Mouse (Mus musculus): ENCODE results near the gene Snhg11.
"Not testable (repeated sequence)": the region's sequence is repeated elsewhere in the genome, so short reads cannot be mapped to it uniquely, and the experiment has no call there.

Gene Snhg11

GRCm38 (mm10) chr2:158369474-158370172 lies 5.8 kb upstream of the Snhg11 start:
- DNase-seq (ENCODE audit: low spot score): no peak

GRCm38 (mm10) chr2:158370173-158370550 lies 5.3 kb upstream of the Snhg11 start:
- no peak for DNase-seq (ENCODE audit: low spot score)

- DNase-seq (ENCODE audit: low spot score): peak; percentile 44
These were observed 2.4 kb upstream of the Snhg11 start for GRCm38 (mm10) chr2:158373061-158373460.

GRCm38 (mm10) chr2:158373516-158373915 lies 1.9 kb upstream of the Snhg11 start:
- DNase-seq (ENCODE audit: low spot score): no peak

GRCm38 (mm10) chr2:158376123-158376687 lies 767 bp downstream of the Snhg11 start:
- DNase-seq (ENCODE audit: low spot score): no peak

GRCm38 (mm10) chr2:158376798-158377197 lies 1.4 kb downstream of the Snhg11 start:
- no peak for DNase-seq (ENCODE audit: low spot score)

GRCm38 (mm10) chr2:158377811-158378210 lies 2.4 kb downstream of the Snhg11 start:
- DNase-seq (ENCODE audit: low spot score): no peak

GRCm38 (mm10) chr2:158379354-158380078 lies 4.1 kb downstream of the Snhg11 start:
- DNase-seq (ENCODE audit: low spot score): peak; percentile 60

- DNase-seq (ENCODE audit: low spot score): no peak
These were observed 10.6 kb downstream of the Snhg11 start for GRCm38 (mm10) chr2:158386072-158386471.

- no peak for DNase-seq (ENCODE audit: low spot score)
These were observed 14.0 kb downstream of the Snhg11 start for GRCm38 (mm10) chr2:158389421-158389820.

GRCm38 (mm10) chr2:158396369-158396768 lies 20.9 kb downstream of the Snhg11 start:
- no peak for DNase-seq (ENCODE audit: low spot score)

GRCm38 (mm10) chr2:158397140-158397539 lies 21.7 kb downstream of the Snhg11 start:
- not testable (repeated sequence) for DNase-seq (ENCODE audit: low spot score)

- DNase-seq (ENCODE audit: low spot score): no peak
These were observed 27.5 kb downstream of the Snhg11 start for GRCm38 (mm10) chr2:158402915-158403314.

GRCm38 (mm10) chr2:158408997-158409594 lies 33.7 kb downstream of the Snhg11 start:
- DNase-seq (ENCODE audit: low spot score): no peak

- peak; percentile 99 for DNase-seq (ENCODE audit: low spot score)
These were observed 34.2 kb downstream of the Snhg11 start, which contains the start of gene Ralgapb for GRCm38 (mm10) chr2:158409595-158410021. Gene Ralgapb (plus strand): TSS chr2:158409848.

GRCm38 (mm10) chr2:158410022-158411014 lies 34.9 kb downstream of the Snhg11 start:
- DNase-seq (ENCODE audit: low spot score): peak; percentile 45

- no peak for DNase-seq (ENCODE audit: low spot score)
These were observed 37.8 kb downstream of the Snhg11 start for GRCm38 (mm10) chr2:158413240-158413639.

GRCm38 (mm10) chr2:158415826-158416225 lies 40.4 kb downstream of the Snhg11 start:
- DNase-seq (ENCODE audit: low spot score): no peak

GRCm38 (mm10) chr2:158418663-158419062 lies 43.2 kb downstream of the Snhg11 start:
- no peak for DNase-seq (ENCODE audit: low spot score)

Data from urinary bladder, postnatal 14 days (tissue).